Mouse (Mus musculus): ENCODE measurements around the gene Dnajb6.
"Not testable (repeated sequence)": the region's sequence is repeated elsewhere in the genome, so short reads cannot be mapped to it uniquely, and the experiment has no call there.

Gene Dnajb6

DNA sequence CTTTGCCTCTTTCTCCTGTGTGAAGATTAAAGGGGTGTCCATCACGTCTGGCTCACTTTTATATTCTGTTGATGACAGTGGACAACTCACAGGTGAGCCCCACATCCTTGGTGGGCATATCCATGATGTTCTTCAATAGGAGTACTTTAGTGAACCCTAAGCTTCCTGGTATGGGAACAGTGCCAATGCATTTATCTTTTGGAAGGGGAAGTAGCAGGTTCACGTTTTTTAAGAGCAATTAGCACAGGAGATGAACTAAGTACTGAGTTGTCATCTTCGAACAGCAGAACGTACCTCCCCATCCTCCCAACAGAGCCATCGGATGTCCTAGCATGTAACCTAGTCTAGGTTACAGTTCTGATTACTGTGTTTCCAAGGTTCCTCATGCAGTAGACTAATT lies 23.8 kb downstream of the Dnajb6 start:
- no peak for DNase-seq (ENCODE audit: low spot score in 2 of 2)

DNA sequence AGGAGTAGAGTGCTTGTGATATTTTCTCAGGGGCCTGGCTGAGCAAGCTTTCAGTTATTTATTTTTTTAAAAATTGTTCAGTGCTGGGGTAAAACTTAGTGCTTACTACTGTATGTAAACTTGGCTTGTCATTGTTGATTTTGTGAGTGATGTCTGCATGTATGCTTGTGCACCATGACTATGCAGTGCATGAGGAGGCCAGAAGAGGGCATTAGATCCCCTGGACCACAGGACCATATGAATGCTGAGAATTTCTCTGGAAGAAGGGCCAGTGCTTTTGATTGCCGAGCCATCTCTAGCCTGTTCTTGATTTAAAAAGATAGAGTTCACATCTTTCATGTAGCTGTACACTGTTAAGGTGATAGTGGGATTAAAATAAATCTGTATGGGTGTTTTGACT lies 35.4 kb downstream of the Dnajb6 start:
- no peak for DNase-seq (ENCODE audit: low spot score in 2 of 2)

DNA sequence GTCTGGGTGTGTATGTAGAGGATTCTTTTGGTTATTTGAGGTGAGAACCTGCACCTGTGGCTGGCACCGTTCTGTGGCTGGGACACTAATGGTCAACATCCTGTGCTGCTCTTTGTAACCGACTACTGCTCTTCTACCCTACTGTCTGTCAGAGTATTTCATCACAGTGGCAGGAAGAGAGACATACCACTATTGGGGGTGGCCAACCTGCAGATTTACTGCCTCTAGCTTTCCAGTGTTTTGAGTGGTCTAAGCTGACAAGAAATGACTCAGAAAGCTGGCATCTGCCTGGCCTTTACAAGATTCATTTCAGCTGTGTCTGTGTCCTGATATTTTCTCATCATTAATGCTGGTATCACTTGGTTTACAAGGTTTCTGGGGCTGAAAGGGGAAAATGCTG lies 36.5 kb downstream of the Dnajb6 start:
- no peak for DNase-seq (ENCODE audit: low spot score in 2 of 2)

DNA sequence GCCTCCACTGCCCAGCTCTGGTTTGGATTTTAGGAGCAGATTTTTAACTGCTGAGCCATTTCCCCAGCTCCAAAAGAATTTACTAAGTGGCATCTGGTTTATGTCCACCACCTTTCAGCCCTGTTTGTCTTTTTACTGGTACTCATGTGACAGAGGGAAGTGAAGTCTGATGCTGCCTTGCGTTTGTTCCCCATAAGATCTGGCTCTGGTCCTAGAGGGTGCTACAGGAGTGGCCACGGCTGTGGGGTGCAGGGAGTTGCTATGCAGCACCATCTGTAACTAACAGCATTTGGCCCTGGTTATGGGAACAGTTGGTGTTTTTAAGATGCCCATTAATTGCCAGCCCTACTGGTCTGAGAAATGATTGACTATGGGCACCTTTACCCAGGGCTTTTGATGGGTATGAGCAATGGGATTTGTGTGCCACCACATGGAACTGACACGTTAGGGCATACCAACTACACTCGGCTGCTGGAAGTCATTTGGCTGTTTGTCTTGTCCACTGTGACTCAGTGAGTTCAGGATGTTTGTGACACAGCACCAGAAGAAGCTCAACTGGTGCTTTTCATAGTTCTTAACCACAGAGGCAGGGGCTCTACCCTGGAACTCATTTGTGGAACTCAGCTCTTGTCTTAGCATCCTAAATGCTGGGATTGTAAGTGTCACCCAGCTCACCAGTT lies 37.3 kb downstream of the Dnajb6 start:
- peak in 1 of 2 experiments; percentile 19 for DNase-seq (ENCODE audit: low spot score in 2 of 2)

DNA sequence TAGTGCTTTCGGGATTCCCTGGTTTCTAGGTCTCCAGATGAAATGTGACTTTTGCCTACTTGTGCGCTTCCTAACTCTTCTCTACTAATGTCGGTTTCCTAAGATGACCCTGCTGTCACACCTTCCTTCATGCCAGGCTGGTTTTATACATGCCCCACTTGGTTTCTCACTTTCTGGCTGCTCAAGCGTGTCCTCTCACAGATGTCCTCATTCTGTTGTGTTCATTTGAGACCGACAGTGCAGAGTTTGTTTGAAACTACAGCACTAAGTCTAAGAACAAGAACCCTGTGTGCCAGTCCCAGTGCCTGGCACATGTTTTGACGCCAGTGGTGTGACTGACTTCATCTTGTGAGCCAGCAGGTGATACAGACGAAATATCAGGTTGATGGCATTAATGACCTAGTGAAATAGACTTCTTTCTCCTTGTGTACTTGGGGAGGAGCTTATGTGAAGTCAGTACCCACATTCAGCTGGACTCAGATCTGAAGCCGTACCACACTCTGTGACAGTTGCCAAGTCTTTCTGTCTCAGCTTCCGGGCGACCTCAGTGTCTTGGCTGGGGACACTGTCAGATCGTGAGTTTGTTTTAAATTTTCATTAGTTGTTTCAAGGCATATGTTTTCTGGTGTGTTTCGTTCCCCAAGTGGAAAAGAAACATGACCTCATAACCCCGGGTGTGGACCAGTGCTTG lies 38.1 kb downstream of the Dnajb6 start:
- no peak for DNase-seq (ENCODE audit: low spot score in 2 of 2)

DNA sequence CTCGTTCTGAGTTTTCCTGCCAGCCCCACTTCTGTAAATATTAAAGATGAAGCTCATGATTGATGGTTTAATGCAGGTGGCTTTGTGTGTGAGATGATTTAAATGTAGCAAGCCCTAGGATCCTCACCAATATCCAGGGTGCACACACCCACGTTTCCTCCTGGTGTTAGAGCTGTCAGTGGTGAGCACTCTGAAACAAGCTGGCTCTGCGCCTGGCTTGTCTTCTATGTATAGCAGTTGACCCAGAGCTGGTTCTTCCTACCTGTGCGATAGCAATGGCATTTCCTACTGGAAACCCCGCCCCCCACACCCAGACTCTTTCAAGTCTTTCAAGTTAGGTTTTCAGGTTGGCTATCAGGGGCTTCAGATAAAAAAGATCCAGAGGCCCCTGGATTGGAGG lies 39.9 kb downstream of the Dnajb6 start:
- peak in 1 of 2 experiments; percentile 18 for DNase-seq (ENCODE audit: low spot score in 2 of 2)

DNA sequence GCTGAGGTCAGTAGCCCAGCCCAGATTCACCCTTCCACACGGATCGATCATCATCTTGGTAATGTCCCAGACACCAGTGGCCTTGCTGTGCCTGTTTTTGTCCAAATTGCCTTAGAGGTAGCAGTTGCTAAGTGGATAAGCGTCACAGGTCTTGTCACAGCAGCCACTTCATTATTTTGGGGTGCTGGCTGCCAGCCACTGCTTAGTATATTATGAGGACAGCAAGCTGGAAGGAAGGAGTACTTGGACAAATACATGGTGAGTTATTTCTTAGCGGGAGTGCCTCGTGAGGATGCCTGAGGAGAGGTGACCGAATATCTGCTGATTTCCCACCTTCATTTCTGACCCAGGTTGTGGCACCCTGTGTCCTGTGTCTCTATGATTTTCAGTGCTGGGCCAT lies 42.5 kb downstream of the Dnajb6 start:
- DNase-seq (ENCODE audit: low spot score in 2 of 2), result no peak

DNA sequence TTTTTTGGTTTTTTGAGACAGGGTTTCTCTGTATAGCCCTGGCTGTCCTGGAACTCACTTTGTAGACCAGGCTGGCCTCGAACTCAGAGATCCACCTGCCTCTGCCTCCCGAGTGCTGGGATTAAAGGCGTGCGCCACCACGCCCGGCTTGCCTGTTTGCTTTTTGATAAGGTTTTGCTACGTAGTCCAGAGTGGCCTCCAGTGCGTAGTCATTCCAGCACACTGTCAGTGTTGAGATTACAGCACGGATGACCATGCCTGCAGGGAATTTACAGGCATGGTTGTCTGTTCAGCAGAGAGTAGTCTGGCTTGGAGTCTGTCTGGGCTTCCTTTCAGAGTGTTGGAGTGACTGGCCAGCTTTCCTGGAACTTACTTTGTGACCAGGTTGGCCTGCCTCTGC lies 44.2 kb downstream of the Dnajb6 start:
- DNase-seq (ENCODE audit: low spot score in 2 of 2), result not testable (repeated sequence)

DNA sequence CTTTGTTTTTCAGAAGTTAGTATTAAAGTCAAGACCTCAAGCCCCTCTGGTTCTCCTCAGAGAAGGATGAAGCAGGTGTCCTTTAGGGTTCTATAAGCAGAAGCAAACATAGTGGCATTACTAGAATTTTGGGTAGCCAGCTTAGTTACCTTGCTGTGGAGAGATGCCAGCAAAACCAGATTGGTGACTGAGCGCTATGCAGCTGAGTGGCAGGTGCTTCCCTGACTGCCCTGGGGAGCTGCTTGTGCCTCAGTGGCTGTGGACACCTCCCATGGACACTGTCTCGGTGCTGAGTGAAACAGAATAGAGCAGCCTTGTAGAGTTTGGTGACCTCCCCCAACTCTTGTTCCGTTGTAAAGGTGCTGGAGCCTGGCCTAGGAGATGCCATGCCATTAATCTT lies 46.8 kb downstream of the Dnajb6 start:
- no peak for DNase-seq (ENCODE audit: low spot score in 2 of 2)

DNA sequence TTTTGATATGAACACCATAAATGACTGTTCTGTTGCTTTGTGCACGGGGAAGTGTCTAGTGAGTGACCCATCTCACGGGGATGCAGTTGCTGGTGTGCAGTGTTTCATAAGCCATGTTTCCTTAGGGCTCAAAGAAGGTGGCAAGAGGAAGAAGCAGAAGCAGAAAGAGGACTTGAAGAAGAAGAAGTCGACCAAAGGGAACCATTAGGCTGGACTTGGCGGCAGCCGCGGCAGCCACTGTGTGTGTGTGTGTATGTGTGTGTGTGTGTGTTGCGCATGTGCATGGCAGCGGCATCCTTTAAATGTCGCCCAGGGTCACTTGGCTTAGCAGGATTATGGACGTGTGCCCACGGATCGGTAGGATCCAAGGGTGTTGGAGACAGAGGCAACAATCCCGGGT lies 49.4 kb downstream of the Dnajb6 start:
- DNase-seq (ENCODE audit: low spot score in 2 of 2), result not testable (repeated sequence)

DNA sequence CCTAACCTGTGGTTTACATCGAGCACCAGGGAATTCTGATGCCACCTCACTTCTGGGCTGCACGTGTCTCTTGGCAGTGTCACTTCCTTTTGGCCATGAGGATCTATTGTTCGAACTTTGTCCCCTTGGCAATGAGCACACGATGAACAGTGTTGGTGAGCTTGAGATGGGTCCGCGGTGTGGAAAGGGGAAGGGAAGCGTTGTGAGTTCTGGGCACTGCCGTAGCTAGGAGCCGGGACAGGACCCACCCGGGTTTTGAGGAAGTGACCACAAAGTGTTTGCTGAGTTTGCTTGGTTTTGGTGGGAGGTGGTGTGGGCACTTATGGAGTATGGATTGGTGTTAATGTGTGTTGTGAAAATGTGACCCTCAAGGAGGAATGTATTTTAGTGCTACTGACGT lies 50.5 kb downstream of the Dnajb6 start:
- DNase-seq (ENCODE audit: low spot score in 2 of 2), result not testable (repeated sequence)

DNA sequence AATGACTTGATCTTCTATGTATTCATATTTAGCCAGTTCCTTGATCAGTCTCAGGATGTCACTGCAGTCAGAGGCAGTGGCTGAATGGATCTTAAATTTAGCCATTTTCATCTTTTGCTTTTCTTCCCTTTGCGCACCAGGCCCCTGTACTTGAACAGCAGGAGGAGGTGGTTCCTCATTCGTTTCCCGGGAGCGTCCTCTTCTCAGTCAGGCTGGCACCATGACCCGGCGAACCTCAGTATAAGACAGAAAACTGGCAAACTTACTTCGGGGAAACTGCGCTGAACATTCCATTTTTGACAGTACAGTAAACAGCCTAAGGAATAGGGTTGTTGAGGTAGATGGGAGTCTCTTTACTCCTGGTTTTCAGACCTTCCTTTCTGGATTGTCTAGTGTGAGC lies 59.4 kb downstream of the Dnajb6 start:
- DNase-seq (ENCODE audit: low spot score in 2 of 2), result not testable (repeated sequence)

DNA sequence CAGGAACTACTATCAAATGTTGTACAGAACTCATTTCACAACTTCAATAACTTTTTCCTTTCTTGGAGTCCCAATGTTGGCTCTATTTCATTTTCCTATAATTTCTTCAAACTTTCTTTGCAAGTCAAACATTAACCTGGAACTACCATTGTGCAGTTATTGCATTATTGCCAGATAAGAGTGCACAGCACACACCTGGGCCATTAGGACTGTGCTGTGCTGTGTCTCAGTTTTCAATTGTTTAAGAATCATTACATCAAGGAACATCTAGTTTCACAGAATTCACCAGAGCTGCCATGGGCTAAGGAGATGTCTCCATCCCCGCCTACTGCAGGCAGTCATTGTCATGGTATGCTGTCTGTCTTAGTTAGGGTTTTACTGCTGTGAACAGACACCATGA lies 73.5 kb downstream of the Dnajb6 start:
- DNase-seq (ENCODE audit: low spot score in 2 of 2), result no peak

DNA sequence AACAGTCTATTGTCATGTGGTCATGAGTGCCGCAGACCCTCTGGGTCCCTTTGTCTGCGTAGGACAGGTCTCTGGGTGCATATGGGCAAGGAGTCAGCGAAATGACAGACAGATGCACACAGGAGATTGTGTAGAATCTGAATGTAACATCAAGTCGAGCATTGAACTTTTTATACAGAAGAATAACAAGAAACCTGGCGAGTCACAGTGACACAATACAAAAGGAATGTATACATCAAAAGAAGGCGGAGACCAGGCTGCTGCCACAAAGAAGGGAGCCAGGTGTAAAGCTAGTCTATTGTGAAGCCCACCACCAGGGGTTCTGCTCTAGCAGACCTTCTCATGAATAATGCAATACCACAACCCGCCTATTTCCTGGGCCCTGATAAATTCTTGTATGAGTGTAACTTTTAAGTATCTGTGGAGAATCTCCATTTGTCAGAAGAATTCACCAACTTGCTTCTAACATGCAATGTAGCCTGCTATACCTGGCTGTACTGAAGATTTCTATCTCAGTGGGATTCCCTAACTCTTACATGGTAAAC lies 76.0 kb downstream of the Dnajb6 start:
- not testable (repeated sequence) for DNase-seq (ENCODE audit: low spot score in 2 of 2)

DNA sequence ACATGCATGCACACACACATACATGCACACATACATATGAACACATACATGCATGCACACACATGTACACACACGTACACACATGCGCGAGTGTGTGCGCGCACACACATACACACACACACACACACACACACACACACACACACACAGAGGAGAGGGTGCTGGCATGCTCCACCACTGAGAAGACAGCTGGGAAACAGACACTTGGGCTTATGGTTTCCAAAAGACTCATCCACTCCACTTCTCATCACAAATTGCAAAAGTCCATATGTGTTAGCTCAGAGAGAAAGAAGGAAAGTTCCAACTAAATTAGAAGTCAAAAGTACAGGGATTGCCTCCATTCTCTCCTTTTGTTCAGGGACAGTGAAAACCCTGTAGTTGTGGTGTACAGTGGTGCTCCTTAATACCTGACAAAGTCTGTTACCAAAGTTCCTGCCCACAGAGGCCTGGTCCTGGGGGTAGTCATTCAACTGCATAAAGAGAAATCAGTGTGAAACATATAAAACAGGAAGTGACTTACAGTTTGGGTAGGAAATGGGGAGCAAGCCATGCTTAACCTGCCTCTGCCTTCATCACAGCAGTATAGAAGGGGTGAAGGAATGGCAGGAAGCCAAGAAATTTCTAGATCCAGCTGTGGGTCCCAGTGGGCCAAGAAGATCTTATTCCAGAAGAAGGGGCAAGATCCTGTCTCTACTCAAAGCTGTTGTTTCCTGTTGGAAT lies 81.2 kb downstream of the Dnajb6 start:
- no peak for DNase-seq (ENCODE audit: low spot score in 2 of 2)

DNA sequence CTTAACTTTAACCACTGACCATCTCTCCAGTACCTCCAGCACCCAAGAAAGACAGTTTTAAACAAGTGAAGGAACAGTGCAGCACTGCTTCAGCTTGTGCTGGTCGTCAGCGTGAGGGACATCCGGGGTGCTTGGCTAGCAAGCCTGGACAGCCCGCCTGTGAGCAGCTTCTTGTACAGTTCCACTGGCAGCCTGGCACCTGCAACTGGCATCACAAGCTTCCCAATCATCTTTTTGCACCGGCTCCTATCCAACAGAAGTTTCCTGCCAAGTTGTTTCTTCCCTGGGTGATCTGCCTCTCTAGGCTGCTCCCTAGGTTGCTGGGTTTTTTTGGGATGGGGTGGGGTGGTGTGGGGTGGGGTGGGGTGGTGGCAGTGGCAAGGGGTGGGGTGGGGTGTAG lies 81.9 kb downstream of the Dnajb6 start:
- peak; percentile 44 to 69 for DNase-seq (ENCODE audit: low spot score in 2 of 2)

DNA sequence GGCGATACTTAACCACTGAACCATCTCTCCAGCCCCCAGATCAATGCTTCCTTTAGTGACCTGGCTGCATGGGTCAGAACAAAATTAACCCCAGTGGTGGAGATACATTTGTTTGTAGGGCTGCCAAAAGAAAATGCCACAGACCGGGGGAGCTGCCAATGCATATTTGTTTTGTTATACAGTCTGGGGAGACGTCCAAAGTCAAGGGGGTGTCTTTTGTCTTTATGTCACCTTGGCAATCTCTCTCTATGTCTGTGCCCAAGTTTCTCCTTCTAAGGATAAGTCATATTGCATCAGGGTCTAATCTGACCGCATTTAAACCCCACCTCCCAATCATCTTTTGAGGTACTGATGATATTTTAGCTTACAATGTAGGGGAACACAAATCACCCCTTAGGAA lies 82.8 kb downstream of the Dnajb6 start:
- DNase-seq (ENCODE audit: low spot score in 2 of 2), result no peak

DNA sequence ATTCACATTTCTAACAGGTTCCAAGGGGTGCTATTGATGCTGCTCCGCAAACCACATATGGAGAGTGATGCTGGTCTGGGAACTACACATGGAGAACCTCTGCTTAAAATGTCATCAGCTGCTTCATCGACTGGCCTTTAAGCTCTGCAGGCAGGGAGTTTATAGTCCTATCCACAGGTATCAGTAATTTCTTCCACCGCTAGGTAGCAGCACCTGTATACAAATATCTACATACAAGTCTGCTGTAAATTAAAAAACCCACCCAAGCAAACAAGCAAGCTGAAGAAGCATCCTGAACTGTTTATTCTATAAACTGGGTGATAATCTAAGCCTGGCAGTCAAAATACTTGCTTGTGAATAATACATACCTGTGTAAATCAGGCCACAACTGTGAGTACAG lies 89.3 kb downstream of the Dnajb6 start:
- DNase-seq (ENCODE audit: low spot score in 2 of 2), result peak in 1 of 2 experiments; percentile 55

DNA sequence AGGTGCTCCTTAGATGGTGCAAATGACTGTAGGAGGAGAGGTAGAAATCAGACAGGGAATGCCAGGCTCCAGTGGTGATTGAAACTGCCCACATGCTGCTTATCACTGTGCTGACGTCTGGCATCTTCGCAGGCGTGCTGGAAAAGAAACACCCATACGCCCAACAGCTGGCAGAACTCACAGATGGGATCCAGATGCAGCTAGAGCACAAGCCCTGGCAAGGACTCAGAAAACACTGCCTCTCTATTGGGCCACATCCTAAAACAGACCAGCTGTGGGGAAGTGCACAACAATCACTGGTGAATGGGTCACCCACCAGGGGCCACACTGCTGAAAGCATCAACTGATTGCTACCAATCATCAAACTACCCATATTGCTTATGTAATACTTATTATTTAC lies 91.3 kb downstream of the Dnajb6 start:
- DNase-seq (ENCODE audit: low spot score in 2 of 2), result peak; percentile 72 to 80

DNA sequence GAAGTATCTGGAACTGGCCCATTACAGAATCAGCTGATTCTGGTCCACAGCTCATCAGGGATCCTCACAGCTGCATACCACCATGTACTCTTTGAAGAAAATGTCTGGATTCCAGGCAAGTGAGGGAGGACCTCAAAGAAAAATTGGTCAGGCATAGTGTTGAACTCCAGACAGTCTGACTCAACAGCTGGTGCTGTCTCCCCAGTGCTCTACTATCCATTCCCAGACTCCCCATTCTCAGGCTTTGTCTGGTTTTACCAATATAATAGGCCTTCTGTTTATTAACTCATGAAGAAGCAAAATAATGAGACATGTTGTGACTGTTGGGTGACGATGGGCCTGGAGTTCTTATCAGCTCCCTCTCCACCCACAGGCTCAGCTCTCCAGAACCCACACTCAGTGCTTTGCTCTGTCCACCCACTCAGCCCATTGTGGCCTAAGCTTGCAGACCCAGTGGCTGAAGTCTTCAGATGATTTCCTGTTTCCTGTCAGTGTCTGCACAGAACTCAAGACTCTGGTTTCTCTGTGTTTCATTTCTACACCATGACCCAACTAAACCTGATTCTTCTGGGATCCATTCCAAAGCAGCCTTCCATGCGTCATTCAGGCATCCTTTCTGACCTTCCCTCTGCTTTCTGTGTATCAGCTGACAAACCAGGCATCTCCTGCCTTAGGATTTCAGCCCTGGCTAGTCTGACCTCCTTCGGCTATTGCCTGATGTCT lies 107.1 kb downstream of the Dnajb6 start:
- DNase-seq (ENCODE audit: low spot score in 2 of 2), result peak; percentile 71 to 77

DNA sequence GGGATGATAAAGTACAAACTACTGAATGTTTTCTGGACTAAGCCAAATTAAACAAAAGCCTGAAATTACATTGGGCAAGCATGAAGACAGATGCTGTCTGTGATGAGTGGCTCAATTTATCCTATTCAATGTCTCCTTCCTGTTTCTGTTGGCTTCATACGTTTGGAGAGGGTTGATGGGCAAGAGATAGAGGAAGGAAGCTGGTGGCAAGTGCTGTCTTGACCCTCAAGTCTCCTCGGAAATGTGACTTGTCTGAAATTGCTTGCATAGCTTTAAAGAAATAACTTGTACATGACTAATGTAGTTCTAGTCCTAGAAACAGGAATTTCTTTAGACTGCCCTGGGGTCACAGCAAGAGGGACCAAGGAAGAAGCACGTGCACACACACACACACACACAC lies 109.5 kb downstream of the Dnajb6 start:
- peak in 1 of 2 experiments; percentile 48 for DNase-seq (ENCODE audit: low spot score in 2 of 2)

DNA sequence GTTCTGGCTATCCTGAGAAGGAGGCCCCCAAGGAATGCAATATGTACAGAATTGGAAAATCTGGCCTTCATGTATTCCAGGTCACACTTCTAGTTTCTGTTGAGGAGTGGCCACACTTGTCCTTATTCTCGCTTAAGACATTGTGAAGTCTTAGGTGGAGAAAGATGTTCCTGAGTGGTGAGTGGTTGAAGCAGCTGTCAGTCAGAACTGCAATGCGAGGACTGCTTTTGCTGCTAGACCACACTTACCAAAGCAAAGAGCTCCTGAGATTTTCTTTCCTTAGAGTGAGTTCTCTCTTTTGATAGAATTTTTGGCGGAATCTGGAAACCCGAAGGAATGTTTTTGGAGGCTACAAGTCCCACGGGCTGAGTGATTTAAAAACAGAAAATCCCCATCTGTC lies 112.0 kb downstream of the Dnajb6 start:
- no peak for DNase-seq (ENCODE audit: low spot score in 2 of 2)

All from heart, adult 9 months (tissue).